Mouse (Mus musculus): ENCODE results near the gene Zfy1. TPM values are rescaled to one million over a fixed set of nuclear protein-coding genes. Genes with fewer than 3 reads are reported as not detected.

Zfy1 gene
- total RNA-seq (2023): not detected in 2 replicates

GRCm38 (mm10) chrY:797309-797708 lies at the start of gene Zfy1:
Zfy1 (minus strand) TSS chrY:797409.

GRCm38 (mm10) chrY:818396-818795 lies 21.2 kb upstream of the Zfy1 start, which contains the start of gene Uba1y:
Uba1y (plus strand) TSS chrY:818649.

Other genes with a start within 250 kb of the Zfy1 start
- gene Uba1y, start 21.2 kb upstream of the Zfy1 start, total RNA-seq (2023): not detected in 2 replicates
- 13.8 and 17.7 TPM in 2 replicates for gene Kdm5d, start 100.4 kb upstream of the Zfy1 start, total RNA-seq (2023)
- 122 and 141 TPM in 2 replicates for gene Eif2s3y, start 213.1 kb upstream of the Zfy1 start, total RNA-seq (2023)